Mouse (Mus musculus) limb, embryonic 11.5 days (tissue): ENCODE measurements around the gene Pik3r4. TPM values are rescaled to one million over a fixed set of nuclear protein-coding genes. Genes with fewer than 3 reads are reported as not detected.

Experiments used
- ATAC-seq: fragments of 200-750 bp; cut with Nextera tagmentation; 2 replicates; pipeline ENCODE4 v1.8.0; 2017; ENCODE audit warnings: low read depth; ENCODE audit not compliant: insufficient number of reproducible peaks, low FRiP score, low TSS enrichment
- DNase-seq: peaks from one replicate; pipeline ENCODE4 v3.0.0-alpha.2; 2015; ENCODE audit warnings: low spot score
- H3K27ac ChIP-seq: fragments of 300-500 bp; sonication (generic); replicated peaks from 2 replicates; pipeline ENCODE4 v1.5.1; 2014; ENCODE audit warnings: low read depth, mild to moderate bottlenecking, low read length
- H3K27me3 ChIP-seq: fragments of 300-500 bp; sonication (generic); 2 replicates; pipeline ENCODE4 v1.6.1; 2014; ENCODE audit warnings: mild to moderate bottlenecking, low read length, mixed read lengths; ENCODE audit not compliant: control insufficient read depth, insufficient read depth
- H3K36me3 ChIP-seq: fragments of 300-500 bp; sonication (generic); 2 replicates; pipeline ENCODE4 v1.6.1; 2014; ENCODE audit warnings: mild to moderate bottlenecking, low read length, moderate library complexity, mixed read lengths; ENCODE audit not compliant: control insufficient read depth, insufficient read depth
- H3K4me1 ChIP-seq: fragments of 300-500 bp; sonication (generic); 2 replicates; pipeline ENCODE4 v1.6.1; 2014; ENCODE audit warnings: low read length, mixed read lengths; ENCODE audit not compliant: control insufficient read depth, insufficient read depth
- H3K4me2 ChIP-seq: fragments of 300-500 bp; sonication (generic); 2 replicates; pipeline ENCODE4 v1.6.1; 2014; ENCODE audit warnings: low read depth, mild to moderate bottlenecking, moderate library complexity; ENCODE audit not compliant: severe bottlenecking
- H3K4me3 ChIP-seq: fragments of 300-500 bp; sonication (generic); 2 replicates; pipeline ENCODE4 v1.5.1; 2014; ENCODE audit warnings: low read depth, low read length
- H3K9ac ChIP-seq: fragments of 300-500 bp; sonication (generic); 2 replicates; pipeline ENCODE4 v1.6.1; 2014; ENCODE audit warnings: mild to moderate bottlenecking, low read length
- H3K9me3 ChIP-seq: fragments of 300-500 bp; sonication (generic); 2 replicates; pipeline ENCODE4 v1.6.1; 2016; ENCODE audit warnings: low read length; ENCODE audit not compliant: control insufficient read depth
- WGBS: fragments of 180-500 bp; shearing (Covaris S2); extraction: QIAGEN DNeasy Blood & Tissue Kit; methylation state at CpG from one replicate; pipeline ENCODE4 v1.1.7; 2014; 5-methylcytosine and 5-hydroxymethylcytosine counted together
- polyA plus RNA-seq: library from polyadenylated mRNA; unstranded; fragments of >200 nt; fragmentation: Nextera tagmentation; extraction: Ambion mirVana; gene quantifications from 2 replicates; pipeline ENCODE4 v1.2.1, GENCODE M21; 2014

Gene Pik3r4
- polyA plus RNA-seq, 1 experiment from 2014 or later = 29.6 TPM

- Histone ChIP-seq H3K4me2 (no peak overlapping the region), H3K36me3 (0 out of 2 replicates have a peak, but pooled peaks cover 2% of the 10 kb centered on the region), H3K27ac (no peak overlapping the region), H3K4me1 (no peaks in the 10 kb centered on the region), H3K9ac (no peak overlapping the region), H3K27me3 (no peaks in the 10 kb centered on the region), H3K9me3 (no peaks in the 10 kb centered on the region), H3K4me3 (no peak overlapping the region)
- WGBS = 73% methylated on average over 7 of the region's 7 CpGs
- no peak for DNase-seq
- no peak for ATAC-seq
These were observed 46.7 kb downstream of the Pik3r4 start for GRCm38 (mm10) chr9:105689485-105689884.

DNA sequence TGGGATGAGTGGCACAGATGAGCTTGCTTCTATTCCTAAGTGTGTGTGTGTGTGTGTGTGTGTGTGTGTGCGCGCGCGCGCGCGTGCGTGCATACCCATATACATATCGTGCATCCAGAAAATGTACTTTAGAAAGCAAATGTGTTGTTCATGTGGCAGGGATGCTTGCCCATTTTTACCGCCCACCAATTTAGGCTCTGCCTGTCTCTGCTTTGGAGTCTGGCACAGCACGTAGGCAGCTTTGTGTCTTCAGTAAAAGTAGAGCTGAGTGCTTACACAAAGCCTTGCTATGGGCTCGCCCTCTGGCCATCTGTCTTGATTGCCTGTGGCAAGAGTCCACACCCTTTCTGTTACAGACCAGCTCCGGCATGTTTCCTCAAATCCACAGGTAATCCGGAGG, 49.7 kb downstream of the Pik3r4 start:
- DNase-seq (no peak), ATAC-seq (no peak)
- Histone ChIP-seq H3K4me2 (no peak overlapping the region), H3K27ac (no peak overlapping the region), H3K9ac (no peak overlapping the region), H3K4me3 (no peak overlapping the region), H3K36me3 (no peaks in the 10 kb centered on the region), H3K27me3 (no peaks in the 10 kb centered on the region), H3K9me3 (no peaks in the 10 kb centered on the region), H3K4me1 (no peaks in the 10 kb centered on the region)
- 91% methylated on average over 14 of the region's 14 CpGs for WGBS

DNA sequence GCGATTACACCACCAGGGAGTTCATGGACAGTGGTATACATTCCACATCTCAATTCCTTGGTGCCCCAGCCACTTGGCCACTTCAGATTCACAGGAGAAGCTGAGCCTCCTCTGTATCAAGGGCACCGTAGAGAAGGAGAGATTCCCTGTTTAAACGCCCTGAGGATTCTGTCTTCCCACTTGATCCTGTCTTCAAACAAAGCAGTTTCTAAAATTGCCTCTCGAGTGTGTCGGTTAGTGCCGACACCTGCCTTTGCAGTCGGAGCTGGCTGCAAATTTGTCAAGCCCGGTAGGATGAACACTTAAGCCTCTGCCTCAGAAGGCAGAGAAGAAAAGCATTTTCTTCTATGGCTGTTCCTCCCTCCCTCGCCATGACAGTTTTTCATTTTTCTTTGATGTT, 50.3 kb downstream of the Pik3r4 start:
- no peak overlapping the region for H3K9ac ChIP-seq
- H3K36me3 ChIP-seq = no peaks in the 10 kb centered on the region
- H3K4me1 ChIP-seq = no peaks in the 10 kb centered on the region
- DNase-seq = no peak
- H3K9me3 ChIP-seq = no peaks in the 10 kb centered on the region
- H3K27me3 ChIP-seq = no peaks in the 10 kb centered on the region
- H3K4me2 ChIP-seq = no peak overlapping the region
- no peak overlapping the region for H3K4me3 ChIP-seq
- H3K27ac ChIP-seq = no peak overlapping the region
- 85% methylated on average over 9 of the region's 9 CpGs for WGBS
- no peak for ATAC-seq

DNA sequence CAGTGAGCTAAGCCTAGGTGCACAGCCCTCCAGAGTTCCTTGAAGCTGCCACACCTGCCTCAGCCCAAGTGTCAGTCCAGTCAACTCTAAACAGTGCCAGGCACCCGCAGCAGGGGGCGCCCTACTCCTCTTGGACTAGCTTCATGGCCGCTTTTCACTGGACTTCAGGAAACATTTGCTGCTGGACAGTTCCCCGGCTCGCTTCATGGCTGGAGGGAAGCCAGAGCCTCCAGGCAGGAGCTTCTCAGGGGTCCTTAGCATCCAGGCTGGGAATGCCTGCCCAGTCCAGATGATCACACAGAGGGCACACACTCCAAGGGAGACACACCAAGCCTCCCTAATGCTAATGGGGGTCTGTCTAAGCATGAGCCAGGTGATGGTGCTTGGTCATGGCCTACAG, 51.1 kb downstream of the Pik3r4 start:
- DNase-seq (peak; percentile 95), ATAC-seq (peak; percentile 57; the same call in 1 of the 2 replicates)
- Histone ChIP-seq H3K36me3 (no peaks in the 10 kb centered on the region), H3K9me3 (no peaks in the 10 kb centered on the region), H3K4me3 (no peak overlapping the region), H3K27me3 (no peaks in the 10 kb centered on the region), H3K4me2 (no peak overlapping the region), H3K27ac (no peak overlapping the region), H3K4me1 (no peaks in the 10 kb centered on the region), H3K9ac (no peak overlapping the region)
- WGBS = 6% methylated on average over 5 of the region's 5 CpGs

DNA sequence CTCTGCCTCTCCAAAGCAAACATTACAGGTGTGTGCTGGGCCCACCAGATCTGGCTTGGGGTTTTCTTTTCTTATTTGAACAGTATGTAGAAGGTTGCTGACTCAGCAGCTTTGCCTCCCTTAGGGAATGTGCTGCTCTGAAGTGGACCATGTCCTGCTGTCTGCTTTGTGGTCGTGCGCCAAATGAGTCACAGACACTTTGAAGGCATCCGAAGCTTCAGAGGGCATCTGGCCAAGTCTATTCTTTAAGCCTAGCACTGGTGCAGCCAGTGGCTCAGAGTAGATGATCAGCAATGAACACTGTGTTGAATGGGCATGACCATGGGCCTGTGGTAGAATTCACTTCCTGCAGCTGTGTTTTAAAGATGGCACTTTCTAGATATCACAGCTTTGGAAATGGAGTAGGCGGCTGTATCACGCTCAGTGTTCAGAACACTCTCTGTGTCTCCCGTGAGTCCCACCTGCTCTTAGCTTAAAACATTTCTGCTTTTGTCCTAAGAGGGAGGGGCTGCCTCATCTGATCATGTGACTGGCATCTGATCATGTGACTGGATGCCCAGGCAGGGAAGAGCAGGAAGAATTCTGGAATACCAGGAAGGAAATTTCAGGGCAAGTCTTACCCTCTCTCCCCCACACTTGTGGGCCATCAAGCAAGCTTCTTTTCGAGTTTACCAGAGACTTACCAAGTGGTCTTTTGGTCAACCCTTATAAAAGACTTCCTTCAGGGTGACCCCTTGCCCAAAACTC, 54.2 kb downstream of the Pik3r4 start:
- H3K9ac ChIP-seq = no peak overlapping the region
- no peaks in the 10 kb centered on the region for H3K36me3 ChIP-seq
- no peak overlapping the region for H3K4me2 ChIP-seq
- H3K27ac ChIP-seq = no peak overlapping the region
- no peaks in the 10 kb centered on the region for H3K9me3 ChIP-seq
- no peaks in the 10 kb centered on the region for H3K4me1 ChIP-seq
- ATAC-seq (no peak), DNase-seq (no peak)
- WGBS = 89% methylated on average over 7 of the region's 7 CpGs
- no peaks in the 10 kb centered on the region for H3K27me3 ChIP-seq
- H3K4me3 ChIP-seq = no peak overlapping the region

- whole genome bisulfite sequencing = 81% methylated on average over 9 of the region's 9 CpGs
- H3K9me3 ChIP-seq = no peaks in the 10 kb centered on the region
- H3K36me3 ChIP-seq = no peaks in the 10 kb centered on the region
- H3K27me3 ChIP-seq = no peaks in the 10 kb centered on the region
- DNase-seq (no peak), ATAC-seq (no peak)
- H3K27ac ChIP-seq = no peak overlapping the region
- H3K9ac ChIP-seq = no peak overlapping the region
- no peak overlapping the region for H3K4me3 ChIP-seq
- no peaks in the 10 kb centered on the region for H3K4me1 ChIP-seq
- H3K4me2 ChIP-seq = no peak overlapping the region
These were observed 55.1 kb downstream of the Pik3r4 start for GRCm38 (mm10) chr9:105697764-105698396.

DNA sequence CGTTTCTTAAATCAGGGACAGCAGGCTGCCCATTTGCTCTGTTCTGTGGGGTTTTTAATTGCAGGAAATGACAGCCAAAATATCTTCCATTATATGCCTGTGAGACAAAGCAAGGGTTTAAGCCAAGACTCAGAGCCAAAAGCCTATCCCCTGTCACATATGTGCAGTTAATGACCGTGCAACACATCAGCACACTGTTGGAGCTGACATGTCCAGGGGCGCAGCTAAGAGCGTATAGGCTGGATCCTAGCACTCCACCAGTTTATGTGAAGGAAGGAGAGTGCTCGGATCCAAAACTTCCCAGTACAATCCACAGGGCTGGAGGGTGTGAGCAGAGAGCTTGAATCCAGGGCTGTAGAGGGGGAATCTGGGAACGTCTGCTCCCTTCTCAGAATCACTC, 57.9 kb downstream of the Pik3r4 start:
- no peaks in the 10 kb centered on the region for H3K9me3 ChIP-seq
- H3K27ac ChIP-seq = no peak overlapping the region
- DNase-seq (no peak), ATAC-seq (no peak)
- H3K36me3 ChIP-seq = no peaks in the 10 kb centered on the region
- no peak overlapping the region for H3K4me2 ChIP-seq
- H3K9ac ChIP-seq = no peak overlapping the region
- no peaks in the 10 kb centered on the region for H3K4me1 ChIP-seq
- H3K27me3 ChIP-seq = no peaks in the 10 kb centered on the region
- no peak overlapping the region for H3K4me3 ChIP-seq
- WGBS = 71% methylated on average over 6 of the region's 6 CpGs

DNA sequence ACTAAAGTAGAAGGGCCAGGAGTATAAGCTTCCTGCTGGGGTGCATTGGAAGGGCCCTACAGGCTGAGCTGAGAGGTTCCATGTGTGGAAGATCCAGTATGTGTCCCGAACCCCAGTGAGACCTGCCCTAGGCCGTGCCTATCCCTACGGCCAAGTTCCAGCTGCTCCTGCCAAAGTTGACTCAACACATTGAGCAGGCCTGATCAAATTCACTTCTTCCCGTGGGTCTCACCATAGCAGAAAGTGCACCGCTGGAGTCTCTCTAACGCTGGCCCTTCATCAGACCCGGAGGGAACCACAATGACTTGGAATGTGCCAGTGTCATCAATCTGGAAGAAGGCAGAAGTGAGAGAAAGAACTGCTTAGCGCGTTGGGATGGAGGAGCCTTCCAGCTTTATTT, 59.2 kb downstream of the Pik3r4 start:
- H3K4me1 ChIP-seq = no peaks in the 10 kb centered on the region
- DNase-seq = no peak

More for the DNA sequence above, 59.2 kb downstream of the Pik3r4 start:
- Histone ChIP-seq H3K27me3 (no peaks in the 10 kb centered on the region), H3K27ac (no peak overlapping the region), H3K9ac (no peak overlapping the region), H3K4me3 (no peak overlapping the region), H3K9me3 (no peaks in the 10 kb centered on the region), H3K4me2 (no peak overlapping the region), H3K36me3 (no peaks in the 10 kb centered on the region)
- ATAC-seq = no peak
- 88% methylated on average over 9 of the region's 9 CpGs for WGBS
